Mouse (Mus musculus) neural tube, embryonic 13.5 days (tissue): ENCODE measurements around the gene Tmprss4. TPM values are rescaled to one million over a fixed set of nuclear protein-coding genes. Genes with fewer than 3 reads are reported as not detected.
A peak's percentile ranks its signal among the peaks of the same experiment; 100 is the strongest.

Experiments used
- ATAC-seq: fragments of 200-750 bp; cut with Nextera tagmentation; 2 replicates; pipeline ENCODE4 v1.8.0; 2017; ENCODE audit warnings: low read depth, mild to moderate bottlenecking, moderate TSS enrichment, moderate library complexity
- H3K27ac ChIP-seq: fragments of 300-500 bp; sonication (generic); replicated peaks from 2 replicates; pipeline ENCODE4 v1.5.1; 2015; ENCODE audit warnings: moderate library complexity, mild to moderate bottlenecking, inconsistent platforms
- H3K27me3 ChIP-seq: fragments of 300-500 bp; sonication (generic); 2 replicates; pipeline ENCODE4 v1.6.1; 2015; ENCODE audit warnings: mild to moderate bottlenecking, inconsistent platforms
- H3K36me3 ChIP-seq: fragments of 300-500 bp; sonication (generic); 2 replicates; pipeline ENCODE4 v1.6.1; 2015; ENCODE audit warnings: mild to moderate bottlenecking, inconsistent platforms
- H3K4me1 ChIP-seq: fragments of 300-500 bp; sonication (generic); replicated peaks from 2 replicates; pipeline ENCODE4 v1.6.1; 2015; ENCODE audit warnings: inconsistent platforms
- H3K4me2 ChIP-seq: fragments of 300-500 bp; sonication (generic); 2 replicates; pipeline ENCODE4 v1.6.1; 2015; ENCODE audit warnings: inconsistent platforms, mild to moderate bottlenecking, moderate library complexity
- H3K4me3 ChIP-seq: fragments of 300-500 bp; sonication (generic); 2 replicates; pipeline ENCODE4 v1.5.1; 2015; ENCODE audit warnings: mild to moderate bottlenecking, inconsistent platforms
- H3K9ac ChIP-seq: fragments of 300-500 bp; sonication (generic); 2 replicates; pipeline ENCODE4 v1.6.1; 2015; ENCODE audit warnings: moderate library complexity, mild to moderate bottlenecking, inconsistent platforms
- H3K9me3 ChIP-seq: fragments of 300-500 bp; sonication (generic); 2 replicates; pipeline ENCODE4 v1.6.1; 2016; ENCODE audit warnings: inconsistent platforms
- WGBS: fragments of 180-500 bp; shearing (Covaris S2); methylation state at CpG from one replicate; pipeline ENCODE4 v1.1.7; 2015; 5-methylcytosine and 5-hydroxymethylcytosine counted together
- polyA plus RNA-seq: library from polyadenylated mRNA; unstranded; fragments of >200 nt; fragmentation: Nextera tagmentation; extraction: Ambion mirVana; gene quantifications from 2 replicates; pipeline ENCODE4 v1.2.1, GENCODE M21; 2015

Gene Tmprss4
- polyA plus RNA-seq, 1 experiment from 2014 or later: not detected

DNA sequence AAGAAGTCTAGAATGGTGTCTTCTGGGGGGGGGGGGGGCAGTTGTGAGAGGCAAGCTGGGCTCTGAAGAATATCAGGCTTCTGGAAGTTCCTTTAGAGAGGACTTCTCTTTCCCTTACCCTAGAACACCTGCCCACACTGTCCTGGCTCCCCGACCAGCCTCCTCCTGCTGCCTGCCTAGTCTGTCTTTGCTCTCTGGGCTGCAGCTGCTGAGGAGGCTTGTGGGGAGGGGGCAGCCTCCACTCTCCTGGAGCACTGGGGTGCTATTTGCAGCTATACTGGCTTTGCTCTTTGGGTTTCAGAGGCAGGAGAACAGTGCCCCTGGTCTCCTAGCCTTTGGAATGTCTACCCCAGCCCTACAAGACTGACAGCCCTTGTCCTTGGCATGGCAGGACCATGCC lies 53.0 kb downstream of the Tmprss4 start:
- Histone ChIP-seq H3K27me3 (peaks cover 41% of the 10 kb centered on the region), H3K4me3 (no peak overlapping the region), H3K9ac (no peak overlapping the region), H3K27ac (no peak overlapping the region), H3K4me2 (no peak overlapping the region), H3K4me1 (peaks cover 3% of the 10 kb centered on the region), H3K9me3 (no peaks in the 10 kb centered on the region), H3K36me3 (no peaks in the 10 kb centered on the region)
- ATAC-seq: no peak
- 82% methylated on average over 1 of the region's 1 CpGs for WGBS

DNA sequence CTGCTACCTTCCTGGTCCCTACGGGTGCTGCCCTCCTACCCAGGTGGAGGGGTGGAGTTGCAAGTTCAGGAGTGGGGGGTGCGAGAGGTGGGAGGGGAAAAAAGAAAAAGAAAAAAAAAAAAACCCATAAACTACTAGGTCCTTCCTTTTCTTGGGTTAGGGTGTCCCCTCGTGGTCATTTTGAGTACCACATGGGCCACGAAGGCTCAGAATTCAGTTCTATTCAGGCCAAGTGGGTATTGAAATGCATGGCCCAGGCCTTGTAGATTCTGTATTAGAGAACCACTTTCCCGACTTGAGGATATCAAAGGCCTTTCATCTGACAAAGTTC lies 57.7 kb downstream of the Tmprss4 start:
- Histone ChIP-seq H3K9me3 (no peaks in the 10 kb centered on the region), H3K4me1 (peaks cover 12% of the 10 kb centered on the region), H3K4me2 (peak overlapping the region; percentile 74), H3K36me3 (no peaks in the 10 kb centered on the region), H3K27ac (no peak overlapping the region), H3K9ac (peak overlapping the region; percentile 54), H3K27me3 (peaks cover 85% of the 10 kb centered on the region), H3K4me3 (peak overlapping the region; percentile 37)
- under 1% methylated on average over 5 of the region's 5 CpGs for WGBS
- ATAC-seq: peak; percentile 56; the same call in 1 of the 2 replicates

DNA sequence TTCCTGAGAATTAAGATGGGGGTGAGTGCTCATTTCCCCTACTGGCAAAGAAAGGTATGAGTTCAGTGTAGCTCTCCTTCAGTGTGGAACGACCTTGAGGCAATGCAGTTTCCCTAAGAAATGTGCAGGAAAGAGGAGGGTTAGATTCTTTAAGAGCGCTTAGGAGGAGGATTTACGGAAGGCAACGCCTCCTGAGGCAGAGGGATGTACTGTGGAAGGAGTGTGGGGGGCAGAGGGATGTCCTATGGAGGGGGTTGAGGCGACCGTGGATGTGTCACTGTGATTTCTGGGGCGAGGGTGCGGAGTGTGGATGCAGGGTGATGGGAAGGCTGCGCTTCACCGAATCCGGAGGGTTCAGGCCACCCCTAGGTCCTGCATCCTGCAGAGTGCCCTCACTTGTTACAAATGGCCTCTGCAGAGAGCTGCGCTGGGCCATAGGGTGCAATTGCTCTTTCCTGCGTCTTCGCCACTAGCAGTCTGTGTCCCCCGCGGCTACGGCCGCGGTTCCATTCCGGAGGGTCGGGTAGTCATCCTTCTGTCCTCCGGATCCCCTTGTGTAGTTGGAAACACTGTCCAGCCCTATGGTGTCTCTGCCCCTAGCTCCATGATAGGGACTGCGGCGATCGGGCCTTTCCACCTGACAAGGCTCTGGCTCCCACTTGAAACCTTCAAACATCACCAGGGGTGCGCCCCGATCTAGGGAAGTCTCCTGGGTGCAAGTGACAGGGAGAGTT lies 58.2 kb downstream of the Tmprss4 start:
- ATAC-seq: peak; percentile 53
- Histone ChIP-seq H3K27me3 (peaks cover 87% of the 10 kb centered on the region), H3K9me3 (no peaks in the 10 kb centered on the region), H3K4me3 (peak overlapping the region; percentile 37), H3K9ac (peak overlapping the region; percentile 54), H3K27ac (no peak overlapping the region), H3K4me1 (peaks cover 12% of the 10 kb centered on the region), H3K4me2 (peak overlapping the region; percentile 74), H3K36me3 (no peaks in the 10 kb centered on the region)
- 2% methylated on average over 27 of the region's 27 CpGs for WGBS

DNA sequence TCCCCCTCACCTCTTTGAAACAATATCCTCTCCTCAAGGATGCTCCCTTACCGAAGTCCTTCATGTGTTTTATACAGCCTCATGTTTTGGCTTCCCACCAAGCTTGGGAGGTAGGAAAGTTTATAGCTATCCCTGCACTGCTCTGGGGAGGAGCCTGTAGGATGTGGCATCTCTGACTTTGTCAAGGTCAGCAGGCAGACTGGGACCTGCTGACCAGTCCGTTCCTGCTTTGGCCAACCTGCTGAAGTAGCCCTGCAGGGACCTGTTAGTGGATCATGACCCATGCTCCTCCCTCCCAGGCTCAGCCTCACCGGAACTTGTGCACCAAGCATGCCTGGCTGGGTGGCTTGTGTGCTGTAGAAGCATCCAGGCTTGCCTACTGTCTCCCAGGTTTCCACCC lies 61.2 kb downstream of the Tmprss4 start:
- no peak overlapping the region for H3K27ac ChIP-seq
- peaks cover 95% of the 10 kb centered on the region for H3K27me3 ChIP-seq
- H3K9ac ChIP-seq: no peak overlapping the region
- 55% methylated on average over 3 of the region's 3 CpGs for WGBS
- no peaks in the 10 kb centered on the region for H3K36me3 ChIP-seq
- no peak for ATAC-seq
- H3K4me3 ChIP-seq: no peak overlapping the region
- H3K4me2 ChIP-seq: no peak overlapping the region
- H3K9me3 ChIP-seq: no peaks in the 10 kb centered on the region
- H3K4me1 ChIP-seq: peaks cover 28% of the 10 kb centered on the region

DNA sequence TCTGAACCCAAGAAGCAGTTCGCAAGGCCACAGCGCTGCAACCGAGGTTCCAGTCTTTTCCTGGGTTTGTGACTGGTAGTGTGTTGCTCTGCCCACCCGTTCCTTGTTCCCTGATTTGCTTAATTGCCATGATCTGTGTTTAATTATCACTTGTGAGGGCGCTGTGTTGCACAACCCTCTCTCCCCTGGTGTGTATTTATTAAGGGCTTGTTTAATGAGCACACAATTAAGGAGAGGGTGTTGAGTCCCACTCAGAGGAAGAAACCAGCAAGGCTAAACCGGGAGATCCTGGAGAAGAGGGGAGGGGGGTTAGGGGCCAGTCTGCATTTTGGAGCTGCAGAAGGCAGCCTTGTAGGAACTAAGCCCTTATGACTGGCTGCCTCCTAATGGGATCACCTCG lies 62.9 kb downstream of the Tmprss4 start:
- no peak overlapping the region for H3K27ac ChIP-seq
- H3K9me3 ChIP-seq: no peaks in the 10 kb centered on the region
- peaks cover 28% of the 10 kb centered on the region for H3K4me1 ChIP-seq
- H3K27me3 ChIP-seq: peaks cover 98% of the 10 kb centered on the region
- no peak for ATAC-seq
- no peak overlapping the region for H3K4me3 ChIP-seq
- WGBS: 48% methylated on average over 7 of the region's 7 CpGs
- no peak overlapping the region for H3K9ac ChIP-seq
- H3K4me2 ChIP-seq: no peak overlapping the region
- H3K36me3 ChIP-seq: no peaks in the 10 kb centered on the region

DNA sequence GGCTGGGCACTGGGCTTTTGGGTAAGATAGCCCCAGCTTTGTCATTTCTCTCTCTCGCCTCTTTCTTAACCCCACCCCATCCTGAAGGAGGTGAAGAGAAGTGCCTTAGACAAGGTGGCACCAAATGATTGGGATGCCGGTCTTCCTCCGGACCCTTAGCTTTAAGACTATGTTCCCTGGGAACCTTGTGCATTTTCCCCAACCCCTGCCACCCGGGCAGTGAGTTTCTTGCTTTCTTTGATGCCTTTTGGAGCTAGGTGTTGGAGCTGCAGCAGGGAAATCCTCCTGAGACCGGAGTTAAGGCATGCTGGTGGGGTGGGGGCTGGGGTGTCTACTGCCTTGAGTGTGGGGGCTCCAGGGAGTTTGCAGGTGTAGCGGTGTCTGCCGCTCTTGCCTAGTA lies 64.8 kb downstream of the Tmprss4 start:
- H3K9me3 ChIP-seq: no peaks in the 10 kb centered on the region
- H3K4me1 ChIP-seq: peaks cover 18% of the 10 kb centered on the region
- no peaks in the 10 kb centered on the region for H3K36me3 ChIP-seq
- peaks cover 98% of the 10 kb centered on the region for H3K27me3 ChIP-seq
- no peak overlapping the region for H3K27ac ChIP-seq
- WGBS: 6% methylated on average over 7 of the region's 7 CpGs
- ATAC-seq: no peak
- peak overlapping the region; percentile 51 for H3K4me3 ChIP-seq
- peak overlapping the region; percentile 65 for H3K9ac ChIP-seq
- peak overlapping the region; percentile 92 for H3K4me2 ChIP-seq

DNA sequence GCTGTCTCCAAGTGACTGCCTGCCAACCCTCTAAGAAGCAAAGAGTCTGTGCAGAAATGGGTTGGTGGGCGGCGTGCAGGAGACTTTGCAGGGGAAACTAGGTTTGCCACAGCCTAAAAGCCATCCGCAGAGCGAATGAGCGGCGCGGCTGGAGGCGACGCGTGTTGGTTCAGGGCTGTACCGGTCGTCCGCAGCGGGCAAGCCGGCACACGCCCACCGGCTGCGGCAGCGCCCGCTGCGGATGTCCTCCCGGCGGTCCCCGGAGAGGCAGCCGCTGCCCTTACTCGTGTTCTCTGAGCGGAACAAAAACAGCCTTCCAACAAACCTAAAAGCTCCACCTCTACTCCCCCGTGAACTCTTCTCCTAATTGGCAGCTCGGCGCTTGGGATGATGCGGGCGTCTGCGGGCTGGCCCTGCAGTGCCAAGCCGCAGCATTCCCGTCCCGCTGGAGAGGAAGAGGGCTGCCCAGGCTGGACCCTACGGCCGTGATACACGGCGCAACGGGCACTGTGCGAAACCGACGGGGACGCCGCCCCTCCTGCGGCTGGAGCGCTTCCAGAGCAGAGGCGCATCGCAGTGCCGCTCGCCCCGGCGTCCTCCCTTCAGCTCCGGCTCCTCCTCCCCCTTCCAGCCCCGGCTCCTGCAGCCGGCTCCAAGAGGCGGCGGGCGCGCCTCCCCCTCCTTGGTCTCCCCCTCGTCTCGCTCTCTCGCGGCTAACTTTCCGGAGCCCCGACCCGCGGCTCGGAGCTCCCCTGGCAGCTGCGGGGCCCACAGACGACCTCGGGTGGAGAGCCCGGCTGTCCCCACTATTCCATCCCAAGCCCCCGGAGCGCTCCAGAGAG lies 65.5 kb downstream of the Tmprss4 start, which contains the start of gene Scn4b:
Scn4b (plus strand) TSS at position 205 of the 842 bp plus-strand sequence.
- peaks cover 18% of the 10 kb centered on the region for H3K4me1 ChIP-seq
- H3K4me3 ChIP-seq: peak within 1 kb of the TSS; percentile 51
- no peaks in the 10 kb centered on the region for H3K9me3 ChIP-seq
- WGBS: under 1% methylated on average over 76 of the region's 76 CpGs
- H3K4me2 ChIP-seq: peak within 1 kb of the TSS; percentile 92
- H3K27me3 ChIP-seq: peaks cover 98% of the 10 kb centered on the region
- peak; percentile 65 for ATAC-seq
- H3K36me3 ChIP-seq: no peaks in the 10 kb centered on the region
- H3K9ac ChIP-seq: peak within 1 kb of the TSS; percentile 65
- H3K27ac ChIP-seq: no peak within 1 kb of the TSS

DNA sequence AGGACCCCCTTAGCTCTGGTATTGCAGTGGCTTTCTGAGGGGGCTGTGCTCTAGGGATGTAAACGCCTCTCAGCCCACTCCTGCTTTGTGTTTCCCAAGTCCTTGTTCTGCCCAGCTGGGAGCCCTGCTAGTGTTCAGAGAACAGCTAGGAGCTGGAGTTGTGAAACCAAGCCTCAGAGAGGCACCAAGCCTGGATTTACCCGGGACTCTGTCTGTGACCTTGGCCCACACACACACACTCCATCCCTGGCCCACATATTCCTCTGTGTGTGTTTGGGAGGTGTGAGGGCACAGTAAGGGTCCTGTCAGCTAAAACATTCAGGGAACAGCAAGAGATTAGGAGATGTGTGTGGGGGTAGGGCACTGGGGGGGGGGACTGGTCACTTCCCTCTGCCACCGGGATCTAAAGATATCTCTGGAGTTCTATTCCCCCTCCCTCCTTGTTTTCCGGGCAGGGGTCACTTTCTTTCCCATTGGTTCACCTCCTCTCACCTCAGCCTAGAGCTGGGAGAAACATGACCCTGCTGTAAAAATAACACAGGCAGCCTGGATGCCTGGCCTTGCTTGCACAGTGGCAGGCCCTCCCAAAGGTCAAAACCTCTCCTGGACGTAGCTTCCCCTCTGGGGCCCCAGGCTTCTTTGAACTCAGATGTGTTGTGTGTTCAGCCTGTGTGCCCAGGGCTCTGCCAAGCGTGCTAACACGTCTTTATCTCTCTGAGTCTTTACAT lies 67.3 kb downstream of the Tmprss4 start:
- no peaks in the 10 kb centered on the region for H3K9me3 ChIP-seq
- no peak overlapping the region for H3K4me3 ChIP-seq
- H3K27ac ChIP-seq: no peak overlapping the region
- ATAC-seq: no peak
- H3K27me3 ChIP-seq: peaks cover 86% of the 10 kb centered on the region
- no peak overlapping the region for H3K4me2 ChIP-seq
- H3K9ac ChIP-seq: no peak overlapping the region
- H3K36me3 ChIP-seq: no peaks in the 10 kb centered on the region
- WGBS: 7% methylated on average over 7 of the region's 7 CpGs
- peaks cover 18% of the 10 kb centered on the region for H3K4me1 ChIP-seq

DNA sequence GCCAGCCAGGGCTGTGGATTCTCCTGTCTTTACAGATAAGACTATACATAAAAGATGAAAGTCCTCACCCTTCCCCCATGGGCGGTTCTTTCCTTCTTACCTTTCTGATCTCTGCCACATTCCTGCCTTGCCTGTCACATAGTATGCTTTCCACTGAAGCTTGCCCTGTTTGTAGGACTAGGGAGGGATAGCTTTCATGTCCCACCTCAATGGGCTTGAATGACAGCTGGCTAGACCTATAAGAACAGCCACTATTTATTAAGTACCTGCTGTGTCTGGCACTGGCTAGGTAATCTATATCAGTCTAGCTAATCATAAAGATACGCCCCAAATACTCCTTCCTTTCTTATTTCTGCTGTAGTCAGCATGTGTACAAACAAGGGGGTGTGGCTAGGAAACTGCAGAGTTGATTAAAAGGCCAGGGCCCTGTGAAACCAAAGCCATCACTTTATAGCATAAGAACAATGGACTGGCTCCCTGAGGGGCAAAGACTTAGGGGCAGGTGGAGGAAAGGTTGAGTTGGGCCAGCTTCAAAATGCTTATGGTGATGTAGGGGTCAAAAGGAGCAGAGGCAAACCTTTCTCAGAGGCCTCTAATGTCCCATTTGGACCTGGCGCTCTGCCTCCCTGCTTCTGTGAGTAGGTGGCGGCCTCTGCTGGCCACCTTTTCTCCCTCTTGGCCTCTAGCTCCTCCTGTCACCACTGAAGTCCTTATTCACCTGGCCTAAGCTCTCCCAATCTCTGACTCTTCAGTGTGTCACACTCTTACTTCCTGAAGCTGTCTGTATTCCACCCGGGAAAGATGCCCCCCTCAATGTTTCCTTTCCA lies 70.2 kb downstream of the Tmprss4 start:
- Histone ChIP-seq H3K4me1 (peaks cover 12% of the 10 kb centered on the region), H3K4me3 (no peak overlapping the region), H3K36me3 (no peaks in the 10 kb centered on the region), H3K27ac (no peak overlapping the region), H3K27me3 (peaks cover 57% of the 10 kb centered on the region), H3K9me3 (no peaks in the 10 kb centered on the region), H3K4me2 (no peak overlapping the region), H3K9ac (no peak overlapping the region)
- ATAC-seq: no peak
- 23% methylated on average over 5 of the region's 5 CpGs for WGBS

DNA sequence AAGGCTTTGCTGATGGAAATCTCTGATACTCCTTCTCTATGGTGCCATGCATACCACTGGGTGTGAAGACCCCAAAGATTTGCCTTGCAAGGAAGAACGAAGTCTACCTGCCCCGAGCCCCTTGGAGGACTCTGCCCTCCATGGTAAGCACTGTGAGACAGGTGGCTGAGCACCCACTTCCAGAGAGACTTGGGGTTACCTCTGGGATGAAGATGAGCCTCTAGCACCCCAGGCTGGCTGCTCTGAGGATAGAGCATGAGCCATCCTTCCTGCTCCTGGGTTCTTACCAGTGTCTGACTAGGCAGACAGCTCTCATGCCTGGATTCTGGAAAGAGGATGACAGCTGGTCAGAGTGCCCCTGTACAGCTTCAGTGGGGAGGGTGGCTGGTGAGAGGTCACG lies 73.8 kb downstream of the Tmprss4 start:
- no peaks in the 10 kb centered on the region for H3K9me3 ChIP-seq
- ATAC-seq: no peak

DNA sequence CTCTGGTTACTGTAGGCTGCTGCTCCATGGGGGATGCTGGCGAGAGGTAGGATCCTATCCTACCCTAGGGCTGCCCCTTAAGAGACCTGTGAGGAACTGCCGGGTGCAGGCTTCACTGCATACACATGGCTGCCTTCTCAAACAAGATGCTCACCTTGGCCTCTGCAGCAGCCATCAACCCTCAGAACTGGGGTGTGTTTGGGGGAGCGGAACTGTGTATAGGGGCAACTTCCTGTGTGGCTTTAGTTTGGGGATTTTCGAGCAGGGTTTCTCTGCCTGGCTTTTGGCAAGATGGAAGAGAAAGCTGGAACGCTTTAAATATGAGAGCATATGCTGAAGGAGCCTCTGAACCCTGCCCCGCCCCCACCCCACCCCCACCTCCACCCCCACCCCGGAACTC lies 77.0 kb downstream of the Tmprss4 start:
- Histone ChIP-seq H3K27me3 (peaks cover under 1% of the 10 kb centered on the region; the same call in 1 of the 2 replicates), H3K9me3 (no peaks in the 10 kb centered on the region), H3K4me1 (peaks cover 7% of the 10 kb centered on the region), H3K27ac (no peak overlapping the region), H3K4me2 (no peak overlapping the region), H3K9ac (no peak overlapping the region), H3K36me3 (peaks cover 20% of the 10 kb centered on the region), H3K4me3 (no peak overlapping the region)
- ATAC-seq: no peak
- WGBS: 64% methylated on average over 7 of the region's 7 CpGs

More for the DNA sequence above, 73.8 kb downstream of the Tmprss4 start:
- 75% methylated on average over 3 of the region's 3 CpGs for WGBS
- Histone ChIP-seq H3K4me2 (no peak overlapping the region), H3K9ac (no peak overlapping the region), H3K4me3 (no peak overlapping the region), H3K4me1 (no peaks in the 10 kb centered on the region), H3K27ac (no peak overlapping the region), H3K27me3 (peaks cover 22% of the 10 kb centered on the region), H3K36me3 (peaks cover 19% of the 10 kb centered on the region)
